Mouse (Mus musculus) megakaryocyte, embryonic 14.5 days (primary cell): Measurements from ENCODE around the gene Sorbs1.

Experiments used
- FLI1 ChIP-seq: IDR thresholded peaks from 2 replicates; pipeline ENCODE4 v1.6.1; 2012; ENCODE audit warnings: low read length, inconsistent platforms, mixed read lengths
- GATA1 ChIP-seq: IDR thresholded peaks from 3 replicates; pipeline ENCODE4 v1.6.1; 2012; ENCODE audit warnings: mixed read lengths, low read length, inconsistent platforms, borderline replicate concordance

- TF ChIP-seq GATA1 (no peak), FLI1 (no peak)
Observed at GRCm38 (mm10) chr19:40488853-40489454, 24.6 kb downstream of the Sorbs1 start.
